ENCODE assay signal across 8 mouse cellular contexts in genomic region chr1:132741175-132741997, GRCm38 (mm10). TPM values are rescaled to one million over a fixed set of nuclear protein-coding genes. Genes with fewer than 3 reads are reported as not detected.
DNase-seq lines count a peak whose midpoint lies in the region; ATAC-seq lines count a peak whose summit lies in the region.

Gene Nfasc (minus strand): TSS chr1:132741797.

- no peaks in the 10 kb centered on the region for H3K36me3 ChIP-seq in embryonic facial prominence, embryonic 12.5 days
- H3K36me3 ChIP-seq in limb, embryonic 10.5 days: no peaks in the 10 kb centered on the region
- no peaks in the 10 kb centered on the region for H3K36me3 ChIP-seq in neural tube, embryonic 11.5 days (ENCODE audit: control insufficient read depth, insufficient read depth, low read length)

- WGBS in embryonic facial prominence, embryonic 12.5 days: 4% methylated on average over 51 of the region's 51 CpGs
- WGBS in limb, embryonic 10.5 days: 5% methylated on average over 51 of the region's 51 CpGs
- 4% methylated on average over 49 of the region's 51 CpGs for WGBS in neural tube, embryonic 11.5 days

- peak; percentile 5 for DNase-seq in kidney, adult 18-20 months
- DNase-seq in kidney, adult 11 months: no peak
- peak; percentile 4 for DNase-seq in kidney, adult 9 months
- peak; percentile 90 for DNase-seq in limb, embryonic 10.5 days (ENCODE audit: low spot score)
- peak; percentile 92 for DNase-seq in neural tube, embryonic 11.5 days (ENCODE audit: low spot score)
- peak; percentile 70 for DNase-seq in testis, postnatal 10 days (ENCODE audit: low spot score)

- ATAC-seq in embryonic facial prominence, embryonic 12.5 days (ENCODE audit: insufficient number of reproducible peaks, insufficient read depth, low FRiP score, low TSS enrichment): 0 out of 2 replicates have a peak, but pooled peaks have one; percentile 29
- peak; percentile 35; the same call in 1 of the 2 replicates for ATAC-seq in granulocyte monocyte progenitor cell, adult 5-6 weeks (replicated peaks; ENCODE audit: poor library complexity, severe bottlenecking)
- ATAC-seq in neural tube, embryonic 11.5 days (ENCODE audit: insufficient read depth, low FRiP score, low TSS enrichment): peak; percentile 75

- H3K4me1 ChIP-seq in embryonic facial prominence, embryonic 12.5 days: peaks cover 7% of the 10 kb centered on the region; the same call in 1 of the 2 replicates
- H3K4me1 ChIP-seq in limb, embryonic 10.5 days: peaks cover 20% of the 10 kb centered on the region
- peaks cover 10% of the 10 kb centered on the region for H3K4me1 ChIP-seq in neural tube, embryonic 11.5 days (ENCODE audit: control insufficient read depth, insufficient read depth, low read length)

- peak within 1 kb of the TSS; percentile 50 for H3K9ac ChIP-seq in embryonic facial prominence, embryonic 12.5 days
- peak within 1 kb of the TSS; percentile 75 for H3K9ac ChIP-seq in neural tube, embryonic 11.5 days (ENCODE audit: low read length)

- H3K27me3 ChIP-seq in embryonic facial prominence, embryonic 12.5 days: peaks cover 50% of the 10 kb centered on the region
- H3K27me3 ChIP-seq in limb, embryonic 10.5 days (ENCODE audit: low read depth, poor library complexity, severe bottlenecking): peaks cover 94% of the 10 kb centered on the region
- peaks cover 9% of the 10 kb centered on the region; the same call in 1 of the 2 replicates for H3K27me3 ChIP-seq in neural tube, embryonic 11.5 days (ENCODE audit: control insufficient read depth, insufficient read depth, low read length)

- H3K27ac ChIP-seq in embryonic facial prominence, embryonic 12.5 days: no peak within 1 kb of the TSS
- peak within 1 kb of the TSS; percentile 59; the same call in 1 of the 2 replicates for H3K27ac ChIP-seq in limb, embryonic 10.5 days
- H3K27ac ChIP-seq in neural tube, embryonic 11.5 days (ENCODE audit: low read depth, low read length): no peak within 1 kb of the TSS

- H3K9me3 ChIP-seq in embryonic facial prominence, embryonic 12.5 days: no peaks in the 10 kb centered on the region
- H3K9me3 ChIP-seq in limb, embryonic 10.5 days (replicated peaks): no peaks in the 10 kb centered on the region
- H3K9me3 ChIP-seq in neural tube, embryonic 11.5 days (ENCODE audit: control insufficient read depth, low read length): no peaks in the 10 kb centered on the region

- H3K4me3 ChIP-seq in embryonic facial prominence, embryonic 12.5 days: peak within 1 kb of the TSS; percentile 44
- H3K4me3 ChIP-seq in limb, embryonic 10.5 days: peak within 1 kb of the TSS; percentile 53
- peak within 1 kb of the TSS; percentile 65 for H3K4me3 ChIP-seq in neural tube, embryonic 11.5 days (ENCODE audit: low read depth, low read length)

- peak within 1 kb of the TSS; percentile 73 for H3K4me2 ChIP-seq in embryonic facial prominence, embryonic 12.5 days (replicated peaks)
- H3K4me2 ChIP-seq in neural tube, embryonic 11.5 days (ENCODE audit: low read depth): peak within 1 kb of the TSS; percentile 65

RNA-seq across cellular contexts. Expression of gene Nfasc, which starts in this region (rescaled TPM):
- 3.5 and 5.4 TPM in 2 replicates for polyA plus RNA-seq in embryonic facial prominence, embryonic 12.5 days (2016; fragmentation: Nextera tagmentation; extraction: Ambion mirVana)
- total RNA-seq in granulocyte monocyte progenitor cell, adult 5-6 weeks (2014; fragmentation: Nextera tagmentation): not detected in 2 replicates
- total RNA-seq in granulocyte monocyte progenitor cell, adult 5-6 weeks (2017): not detected in 2 replicates
- polyA plus RNA-seq in limb, embryonic 10.5 days (2016; fragmentation: Nextera tagmentation; extraction: Ambion mirVana): 0.98 and 1.4 TPM in 2 replicates
- 25.5 and 28.9 TPM in 2 replicates for polyA plus RNA-seq in neural tube, embryonic 11.5 days (2014; fragmentation: Nextera tagmentation; extraction: Ambion mirVana)

Comparison
In these comparisons a context has a peak if more than half of its experiments do, and no peak if none do; other contexts are left out.
1. Peak in ATAC-seq in granulocyte monocyte progenitor cell, adult 5-6 weeks; RNA of the gene not detected or under 1 TPM.